Mouse (Mus musculus) adrenal gland, postnatal 25 days (tissue): ENCODE measurements around the gene Nosip. TPM values are rescaled to one million over a fixed set of nuclear protein-coding genes. Genes with fewer than 3 reads are reported as not detected.

Experiments used
- DNase-seq: peaks from one replicate; pipeline ENCODE4 v3.0.0; 2021; ENCODE audit warnings: mixed read lengths
- total RNA-seq: library from RNA; stranded (reverse); gene quantifications from 2 replicates; pipeline ENCODE4 v1.2.3, GENCODE M21; 2021

Gene Nosip
- total RNA-seq, 1 experiment from 2014 or later, result 67.2 TPM

GRCm38 (mm10) chr7:45058607-45059571 lies 3.3 kb upstream of the Nosip start:
- DNase-seq, result no peak

GRCm38 (mm10) chr7:45060632-45061122 lies 1.6 kb upstream of the Nosip start:
- DNase-seq, result no peak

GRCm38 (mm10) chr7:45061532-45062075 lies 625 bp upstream of the Nosip start:
- DNase-seq, result peak; percentile 21

- no peak for DNase-seq
Measured at GRCm38 (mm10) chr7:45067190-45067999, 5.2 kb downstream of the Nosip start.

GRCm38 (mm10) chr7:45068000-45068318 lies 5.7 kb downstream of the Nosip start:
- DNase-seq, result peak; percentile 57

GRCm38 (mm10) chr7:45069671-45070070 lies 7.4 kb downstream of the Nosip start:
- no peak for DNase-seq

GRCm38 (mm10) chr7:45072230-45072629 lies 10.0 kb downstream of the Nosip start:
- no peak for DNase-seq

GRCm38 (mm10) chr7:45073171-45073707 lies 11.0 kb downstream of the Nosip start:
- no peak for DNase-seq

- no peak for DNase-seq
Measured at GRCm38 (mm10) chr7:45073949-45074348, 11.7 kb downstream of the Nosip start.

GRCm38 (mm10) chr7:45075405-45075804 lies 13.2 kb downstream of the Nosip start:
- peak; percentile 56 for DNase-seq

- DNase-seq, result no peak
Measured at GRCm38 (mm10) chr7:45076501-45076900, 14.3 kb downstream of the Nosip start.

GRCm38 (mm10) chr7:45077322-45077721 lies 15.1 kb downstream of the Nosip start:
- no peak for DNase-seq

GRCm38 (mm10) chr7:45077829-45078228 lies 15.6 kb downstream of the Nosip start:
- DNase-seq, result no peak

GRCm38 (mm10) chr7:45078513-45078912 lies 16.3 kb downstream of the Nosip start:
- peak; percentile 83 for DNase-seq

- peak; percentile 90 for DNase-seq
Measured at GRCm38 (mm10) chr7:45079856-45080255, 17.6 kb downstream of the Nosip start.

- DNase-seq, result no peak
Measured at GRCm38 (mm10) chr7:45081016-45081415, 18.8 kb downstream of the Nosip start.

- no peak for DNase-seq
Measured at GRCm38 (mm10) chr7:45082401-45083299, 20.4 kb downstream of the Nosip start.

GRCm38 (mm10) chr7:45083300-45083890 lies 21.2 kb downstream of the Nosip start:
- DNase-seq, result no peak

GRCm38 (mm10) chr7:45086084-45086483 lies 23.9 kb downstream of the Nosip start:
- no peak for DNase-seq

GRCm38 (mm10) chr7:45088597-45088996 lies 26.4 kb downstream of the Nosip start:
- DNase-seq, result no peak
